Mouse (Mus musculus): Measurements from ENCODE around the gene Sp1. TPM values are rescaled to one million over a fixed set of nuclear protein-coding genes. Genes with fewer than 3 reads are reported as not detected.
A peak's percentile ranks its signal among the peaks of the same experiment; 100 is the strongest.

Gene Sp1
- polyA plus RNA-seq, 1 experiment: 11.7 TPM

GRCm38 (mm10) chr15:102459381-102459780, 53.4 kb downstream of the Sp1 start:
- Histone ChIP-seq H3K79me2 (ENCODE audit: control insufficient read depth, insufficient read depth) (peaks cover 14% of the 10 kb centered on the region), H3K4me3 (peak overlapping the region; percentile 65), H3K36me3 (ENCODE audit: control insufficient read depth, insufficient read depth) (peaks cover 13% of the 10 kb centered on the region), H3K4me2 (ENCODE audit: low read depth) (peak overlapping the region; percentile 93), H3K27me3 (ENCODE audit: control insufficient read depth, insufficient read depth, insufficient read length) (no peaks in the 10 kb centered on the region), H3ac (ENCODE audit: control insufficient read depth, insufficient read length) (no peak overlapping the region)
- TF ChIP-seq TCF12 (IDR thresholded peaks at IDR 0.05; ENCODE audit: insufficient read depth, poor library complexity, severe bottlenecking): no peak
- no peak for TF ChIP-seq MYOD1 (IDR thresholded peaks at IDR 0.05; ENCODE audit: control insufficient read depth in 1 of 3, insufficient read length in 2 of 3, low read depth in 2 of 3)

GRCm38 (mm10) chr15:102459847-102460246, 53.9 kb downstream of the Sp1 start:
- Histone ChIP-seq H3K36me3 (ENCODE audit: control insufficient read depth, insufficient read depth) (peaks cover 13% of the 10 kb centered on the region), H3K27me3 (ENCODE audit: control insufficient read depth, insufficient read depth, insufficient read length) (no peaks in the 10 kb centered on the region), H3K4me2 (ENCODE audit: low read depth) (peak overlapping the region; percentile 93), H3K4me3 (peak overlapping the region; percentile 65), H3K79me2 (ENCODE audit: control insufficient read depth, insufficient read depth) (peaks cover 14% of the 10 kb centered on the region), H3ac (ENCODE audit: control insufficient read depth, insufficient read length) (no peak overlapping the region)
- no peak for TF ChIP-seq REST (IDR thresholded peaks at IDR 0.05; ENCODE audit: insufficient read depth, insufficient read length)

- peak overlapping the region; percentile 65 for H3K4me3 ChIP-seq
- H3K36me3 ChIP-seq (ENCODE audit: control insufficient read depth, insufficient read depth): peaks cover 13% of the 10 kb centered on the region
- no peaks in the 10 kb centered on the region for H3K27me3 ChIP-seq (ENCODE audit: control insufficient read depth, insufficient read depth, insufficient read length)
- TF ChIP-seq E2F4 (IDR thresholded peaks at IDR 0.05; ENCODE audit: insufficient read depth) (no peak), USF1 (IDR thresholded peaks at IDR 0.05; ENCODE audit: low read depth) (no peak), MYOG (IDR thresholded peaks at IDR 0.05; ENCODE audit: control insufficient read depth in 1 of 3, insufficient read depth in 1 of 3, insufficient read length in 2 of 3, low read depth in 2 of 3) (no peak)
- H3K4me2 ChIP-seq (ENCODE audit: low read depth): peak overlapping the region; percentile 93
- H3K79me2 ChIP-seq (ENCODE audit: control insufficient read depth, insufficient read depth): peaks cover 14% of the 10 kb centered on the region
- no peak overlapping the region for H3ac ChIP-seq (ENCODE audit: control insufficient read depth, insufficient read length)
Measured at GRCm38 (mm10) chr15:102460409-102460808, 54.5 kb downstream of the Sp1 start.

GRCm38 (mm10) chr15:102460971-102461370, 55.0 kb downstream of the Sp1 start:
- Histone ChIP-seq H3ac (ENCODE audit: control insufficient read depth, insufficient read length) (no peak overlapping the region), H3K79me2 (ENCODE audit: control insufficient read depth, insufficient read depth) (peaks cover 14% of the 10 kb centered on the region), H3K36me3 (ENCODE audit: control insufficient read depth, insufficient read depth) (peaks cover 13% of the 10 kb centered on the region), H3K4me2 (ENCODE audit: low read depth) (peak overlapping the region; percentile 93), H3K4me3 (peak overlapping the region; percentile 65), H3K27me3 (ENCODE audit: control insufficient read depth, insufficient read depth, insufficient read length) (no peaks in the 10 kb centered on the region)
- TF ChIP-seq USF1 (IDR thresholded peaks at IDR 0.05; ENCODE audit: low read depth) (peak; percentile 52), POLR2A (IDR thresholded peaks at IDR 0.05; ENCODE audit: insufficient read length, low read depth) (no peak)

GRCm38 (mm10) chr15:102461430-102462075, 55.6 kb downstream of the Sp1 start:
- H3K4me3 ChIP-seq: peak overlapping the region; percentile 65
- TF ChIP-seq CEBPB (IDR thresholded peaks at IDR 0.05; ENCODE audit: insufficient read depth, poor library complexity, severe bottlenecking) (no peak), MYOG (IDR thresholded peaks at IDR 0.05; ENCODE audit: control insufficient read depth in 1 of 3, insufficient read depth in 1 of 3, insufficient read length in 2 of 3, low read depth in 2 of 3) (no peak), TCF12 (IDR thresholded peaks at IDR 0.05; ENCODE audit: insufficient read depth, poor library complexity, severe bottlenecking) (no peak), POLR2A (IDR thresholded peaks at IDR 0.05; ENCODE audit: insufficient read length, low read depth) (no peak), REST (IDR thresholded peaks at IDR 0.05; ENCODE audit: insufficient read depth, insufficient read length) (no peak), USF1 (IDR thresholded peaks at IDR 0.05; ENCODE audit: low read depth) (no peak)
- H3K4me2 ChIP-seq (ENCODE audit: low read depth): peak overlapping the region; percentile 93
- H3K79me2 ChIP-seq (ENCODE audit: control insufficient read depth, insufficient read depth): peaks cover 14% of the 10 kb centered on the region
- H3K27me3 ChIP-seq (ENCODE audit: control insufficient read depth, insufficient read depth, insufficient read length): no peaks in the 10 kb centered on the region
- H3K36me3 ChIP-seq (ENCODE audit: control insufficient read depth, insufficient read depth): peaks cover 13% of the 10 kb centered on the region
- H3ac ChIP-seq (ENCODE audit: control insufficient read depth, insufficient read length): no peak overlapping the region

- Histone ChIP-seq H3K79me2 (ENCODE audit: control insufficient read depth, insufficient read depth) (peaks cover 14% of the 10 kb centered on the region), H3K36me3 (ENCODE audit: control insufficient read depth, insufficient read depth) (peaks cover 13% of the 10 kb centered on the region), H3K27me3 (ENCODE audit: control insufficient read depth, insufficient read depth, insufficient read length) (no peaks in the 10 kb centered on the region), H3ac (ENCODE audit: control insufficient read depth, insufficient read length) (no peak overlapping the region), H3K4me2 (ENCODE audit: low read depth) (no peak overlapping the region), H3K4me3 (no peak overlapping the region)
- TF ChIP-seq E2F4 (IDR thresholded peaks at IDR 0.05; ENCODE audit: insufficient read depth): no peak
- TF ChIP-seq SRF (IDR thresholded peaks at IDR 0.05; ENCODE audit: control insufficient read depth, insufficient read length, low read depth): no peak
- no peak for TF ChIP-seq POLR2AphosphoS2 (IDR thresholded peaks at IDR 0.05; ENCODE audit: insufficient read length, low read depth)
- TF ChIP-seq CEBPB (IDR thresholded peaks at IDR 0.05; ENCODE audit: insufficient read depth, poor library complexity, severe bottlenecking): no peak
- no peak for TF ChIP-seq POLR2A (IDR thresholded peaks at IDR 0.05; ENCODE audit: insufficient read length, low read depth)
- no peak for TF ChIP-seq REST (IDR thresholded peaks at IDR 0.05; ENCODE audit: insufficient read depth, insufficient read length)
Measured at GRCm38 (mm10) chr15:102463666-102464065, 57.7 kb downstream of the Sp1 start.
